35 mouse cellular contexts compared by ENCODE assay signal in the genomic region with DNA sequence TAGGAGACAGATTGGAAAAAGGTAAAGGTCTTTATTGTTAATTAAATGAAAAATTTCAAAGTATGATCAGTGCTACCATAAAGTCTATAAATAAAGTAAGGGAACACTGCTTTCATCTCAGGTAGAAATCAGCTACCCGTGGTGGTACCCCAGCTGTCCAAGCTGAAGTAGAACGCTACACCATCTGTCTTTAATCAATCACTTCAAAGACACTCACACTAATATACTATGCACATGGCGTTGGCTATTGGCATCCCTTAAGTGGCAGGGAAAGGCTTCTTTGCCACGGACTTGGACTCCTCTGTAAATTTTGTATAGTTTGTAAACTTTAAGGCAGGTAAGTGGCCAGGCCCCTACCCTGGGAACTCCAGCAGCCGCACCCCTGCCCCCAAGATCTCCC. TPM values are rescaled to one million over a fixed set of nuclear protein-coding genes. Genes with fewer than 3 reads are reported as not detected.
A peak's percentile ranks its signal among the peaks of the same experiment; 100 is the strongest.
DNase-seq lines count a peak whose midpoint lies in the region; ATAC-seq and TF ChIP-seq lines count a peak whose summit lies in the region.
"Had no signal": no experiment of that assay in that cellular context is flagged by ENCODE, and none has a peak within 500 bp of the region (broad histone marks: within the 10 kb centered on the region; RNA-seq: fewer than 3 reads in every experiment).

No protein-coding gene starts in this region.

- H3K4me1 ChIP-seq in hindbrain, embryonic 11.5 days (replicated peaks; ENCODE audit: control insufficient read depth, insufficient read depth, low read length) = no peaks in the 10 kb centered on the region
- no peaks in the 10 kb centered on the region for H3K4me1 ChIP-seq in hindbrain, postnatal 0 days (ENCODE audit: insufficient read depth, low read length)
- no peaks in the 10 kb centered on the region for H3K4me1 ChIP-seq in limb, embryonic 13.5 days
- no peaks in the 10 kb centered on the region for H3K4me1 ChIP-seq in forebrain, embryonic 15.5 days
- H3K4me1 ChIP-seq: embryonic facial prominence, embryonic 12.5 days; embryonic facial prominence, embryonic 15.5 days; forebrain, embryonic 12.5 days; hindbrain, embryonic 13.5 days had no signal

- no peak overlapping the region for H3K4me2 ChIP-seq in hindbrain, embryonic 11.5 days (replicated peaks; ENCODE audit: low read depth, low read length)
- H3K4me2 ChIP-seq in hindbrain, postnatal 0 days (ENCODE audit: low read depth, low read length) = no peak overlapping the region
- no peak overlapping the region for H3K4me2 ChIP-seq in limb, embryonic 13.5 days (replicated peaks)
- no peak overlapping the region for H3K4me2 ChIP-seq in forebrain, embryonic 15.5 days (replicated peaks)
- H3K4me2 ChIP-seq: embryonic facial prominence, embryonic 12.5 days; embryonic facial prominence, embryonic 15.5 days; forebrain, embryonic 12.5 days; heart, embryonic 11.5 days; hindbrain, embryonic 13.5 days had no signal

- no peaks in the 10 kb centered on the region for H3K36me3 ChIP-seq in hindbrain, embryonic 11.5 days (ENCODE audit: control insufficient read depth, insufficient read depth, low read length)
- H3K36me3 ChIP-seq in hindbrain, postnatal 0 days (ENCODE audit: insufficient read depth, low read length) = no peaks in the 10 kb centered on the region
- H3K36me3 ChIP-seq in limb, embryonic 13.5 days = no peaks in the 10 kb centered on the region
- no peaks in the 10 kb centered on the region for H3K36me3 ChIP-seq in forebrain, embryonic 15.5 days
- H3K36me3 ChIP-seq: embryonic facial prominence, embryonic 12.5 days; embryonic facial prominence, embryonic 15.5 days; forebrain, embryonic 12.5 days; G1E; hindbrain, embryonic 13.5 days had no signal

- no peak for DNase-seq in hindbrain, embryonic 11.5 days (ENCODE audit: low spot score)
- DNase-seq in hindbrain, postnatal 0 days (ENCODE audit: low spot score) = no peak
- peak; percentile 24 for DNase-seq in embryo, embryonic 10.5 days (ENCODE audit: low spot score)
- peak; percentile 16 for DNase-seq in forelimb bud, embryonic 11.5 days (ENCODE audit: low read depth, low spot score)
- DNase-seq in layer of hippocampus, postnatal 14 days (ENCODE audit: low spot score in 2 of 2) = no peak
- DNase-seq: adrenal gland, postnatal 10 days; adrenal gland, postnatal 36 days; B cell, adult 2 months; cerebellum, adult 18-20 months; cerebellum, adult 9-10 months; cerebellum, postnatal 14 days; gastrocnemius, adult 2 months; gastrocnemius, postnatal 14 days; heart, adult 11 months had no signal

- peak; percentile 19; the same call in 1 of the 2 replicates for ATAC-seq in hindbrain, embryonic 11.5 days (ENCODE audit: low FRiP score)
- ATAC-seq in hindbrain, postnatal 0 days = no peak
- peak; percentile 28; the same call in 1 of the 2 replicates for ATAC-seq in limb, embryonic 13.5 days (ENCODE audit: low FRiP score, low read depth)
- no peak for ATAC-seq in forebrain, embryonic 15.5 days (replicated peaks)
- ATAC-seq: forebrain, embryonic 16.5 days; inflammation-experienced regulatory T-cells, adult 6 months; intestine, embryonic 16.5 days; Patski had no signal

- no peak for TF ChIP-seq CTCF in hindbrain, postnatal 0 days (IDR thresholded peaks at IDR 0.05; ENCODE audit: low read depth)

- no peak overlapping the region for H3K9ac ChIP-seq in hindbrain, embryonic 11.5 days (ENCODE audit: low read depth, low read length)
- no peak overlapping the region for H3K9ac ChIP-seq in hindbrain, postnatal 0 days (replicated peaks; ENCODE audit: low read length)
- H3K9ac ChIP-seq in limb, embryonic 13.5 days = no peak overlapping the region
- no peak overlapping the region for H3K9ac ChIP-seq in forebrain, embryonic 15.5 days (replicated peaks)
- H3K9ac ChIP-seq: embryonic facial prominence, embryonic 12.5 days; embryonic facial prominence, embryonic 15.5 days; forebrain, embryonic 12.5 days; hindbrain, embryonic 13.5 days had no signal

- H3K9me3 ChIP-seq in hindbrain, embryonic 11.5 days (ENCODE audit: control insufficient read depth, low read length) = no peaks in the 10 kb centered on the region
- H3K9me3 ChIP-seq in hindbrain, postnatal 0 days (ENCODE audit: low read length) = no peaks in the 10 kb centered on the region
- no peaks in the 10 kb centered on the region for H3K9me3 ChIP-seq in limb, embryonic 13.5 days
- H3K9me3 ChIP-seq in forebrain, embryonic 15.5 days = no peaks in the 10 kb centered on the region
- H3K9me3 ChIP-seq: embryonic facial prominence, embryonic 12.5 days; embryonic facial prominence, embryonic 15.5 days; forebrain, embryonic 12.5 days; G1E; hindbrain, embryonic 13.5 days had no signal

- no peak overlapping the region for H3K4me3 ChIP-seq in hindbrain, embryonic 11.5 days (ENCODE audit: low read depth, low read length)
- H3K4me3 ChIP-seq in hindbrain, postnatal 0 days (ENCODE audit: low read length) = no peak overlapping the region
- no peak overlapping the region for H3K4me3 ChIP-seq in limb, embryonic 13.5 days
- H3K4me3 ChIP-seq in forebrain, embryonic 15.5 days = no peak overlapping the region
- H3K4me3 ChIP-seq: embryonic facial prominence, embryonic 12.5 days; embryonic facial prominence, embryonic 15.5 days; forebrain, embryonic 12.5 days; gastrocnemius, adult 2 months; hindbrain, embryonic 13.5 days had no signal

- no peak overlapping the region for H3K27ac ChIP-seq in hindbrain, embryonic 11.5 days (ENCODE audit: low read depth, low read length)
- no peak overlapping the region for H3K27ac ChIP-seq in hindbrain, postnatal 0 days
- no peak overlapping the region for H3K27ac ChIP-seq in limb, embryonic 13.5 days
- H3K27ac ChIP-seq in forebrain, embryonic 15.5 days (replicated peaks) = no peak overlapping the region
- H3K27ac ChIP-seq: embryonic facial prominence, embryonic 12.5 days; embryonic facial prominence, embryonic 15.5 days; forebrain, embryonic 12.5 days; gastrocnemius, adult 2 months; hindbrain, embryonic 13.5 days had no signal

- 64% methylated on average over 5 of the region's 5 CpGs for WGBS in hindbrain, embryonic 11.5 days
- WGBS in hindbrain, postnatal 0 days = 68% methylated on average over 5 of the region's 5 CpGs
- WGBS in limb, embryonic 13.5 days = 20% methylated on average over 5 of the region's 5 CpGs
- 75% methylated on average over 5 of the region's 5 CpGs for WGBS in forebrain, embryonic 15.5 days

- no peaks in the 10 kb centered on the region for H3K27me3 ChIP-seq in hindbrain, embryonic 11.5 days (ENCODE audit: control insufficient read depth, insufficient read depth, low read length)
- H3K27me3 ChIP-seq in hindbrain, postnatal 0 days (ENCODE audit: insufficient read depth, low read length) = no peaks in the 10 kb centered on the region
- H3K27me3 ChIP-seq in limb, embryonic 13.5 days = no peaks in the 10 kb centered on the region
- no peaks in the 10 kb centered on the region for H3K27me3 ChIP-seq in forebrain, embryonic 15.5 days
- H3K27me3 ChIP-seq: CH12.LX; embryonic facial prominence, embryonic 12.5 days; embryonic facial prominence, embryonic 15.5 days; forebrain, embryonic 12.5 days; hindbrain, embryonic 13.5 days; Patski had no signal

RNA-seq across cellular contexts. Expression of gene Gm15130, which starts 17.0 kb away (rescaled TPM):
- polyA plus RNA-seq in hindbrain, embryonic 11.5 days (2014; fragmentation: Nextera tagmentation; extraction: Ambion mirVana) = not detected in 2 replicates
- total RNA-seq in hindbrain, postnatal 0 days (2014; rRNA removed) = not detected in 2 replicates
- not detected in 2 replicates for polyA plus RNA-seq in hindbrain, postnatal 0 days (2015; fragmentation: Nextera tagmentation; extraction: Ambion mirVana)
- not detected in 2 replicates for polyA plus RNA-seq in limb, embryonic 13.5 days (2015; fragmentation: Nextera tagmentation; extraction: Ambion mirVana)
- not detected for total RNA-seq in layer of hippocampus, postnatal 14 days (2021)
- polyA plus RNA-seq in forebrain, embryonic 15.5 days (2015; fragmentation: Nextera tagmentation; extraction: Ambion mirVana) = not detected in 2 replicates
- total RNA-seq: adrenal gland, adult 18-20 months; adrenal gland, postnatal 10 days; adrenal gland, postnatal 36 days; CH12.LX; G1E; gastrocnemius, adult 2 months; gastrocnemius, postnatal 14 days; gastrocnemius, postnatal 4 days; heart, adult 8-10 months; heart, postnatal 25 days; hematopoietic stem cell, adult 5-6 weeks had no signal
- polyA plus RNA-seq: embryonic facial prominence, embryonic 12.5 days; embryonic facial prominence, embryonic 15.5 days; forebrain, embryonic 12.5 days; forebrain, embryonic 16.5 days; frontal cortex, adult 2 months; G1E; heart, embryonic 11.5 days; heart, embryonic 14.5 days; heart, postnatal 0 days; hindbrain, embryonic 13.5 days; inflammation-experienced regulatory T-cells, adult 6 months; intestine, embryonic 16.5 days; Patski had no signal

RNA-seq across cellular contexts. Expression of gene Gm13941, which starts 30.0 kb away (rescaled TPM):
- polyA plus RNA-seq in hindbrain, embryonic 11.5 days (2014; fragmentation: Nextera tagmentation; extraction: Ambion mirVana) = not detected in 2 replicates
- total RNA-seq in hindbrain, postnatal 0 days (2014; rRNA removed) = not detected in 2 replicates
- polyA plus RNA-seq in hindbrain, postnatal 0 days (2015; fragmentation: Nextera tagmentation; extraction: Ambion mirVana) = not detected in 2 replicates
- polyA plus RNA-seq in limb, embryonic 13.5 days (2015; fragmentation: Nextera tagmentation; extraction: Ambion mirVana) = not detected in 2 replicates
- not detected for total RNA-seq in layer of hippocampus, postnatal 14 days (2021)
- not detected in 2 replicates for polyA plus RNA-seq in forebrain, embryonic 15.5 days (2015; fragmentation: Nextera tagmentation; extraction: Ambion mirVana)
- total RNA-seq: adrenal gland, adult 18-20 months; adrenal gland, postnatal 10 days; adrenal gland, postnatal 36 days; CH12.LX; G1E; gastrocnemius, adult 2 months; gastrocnemius, postnatal 14 days; gastrocnemius, postnatal 4 days; heart, adult 8-10 months; heart, postnatal 25 days; hematopoietic stem cell, adult 5-6 weeks had no signal
- polyA plus RNA-seq: embryonic facial prominence, embryonic 12.5 days; embryonic facial prominence, embryonic 15.5 days; forebrain, embryonic 12.5 days; forebrain, embryonic 16.5 days; frontal cortex, adult 2 months; G1E; heart, embryonic 11.5 days; heart, embryonic 14.5 days; heart, postnatal 0 days; hindbrain, embryonic 13.5 days; inflammation-experienced regulatory T-cells, adult 6 months; intestine, embryonic 16.5 days; Patski had no signal

Comparison
In these comparisons a context has a peak if more than half of its experiments do, and no peak if none do; other contexts are left out.
1. ATAC-seq: peak in hindbrain, embryonic 11.5 days (single experiment) and limb, embryonic 13.5 days (single experiment); none in hindbrain, postnatal 0 days (single experiment) and forebrain, embryonic 15.5 days (single experiment).
2. DNase-seq: peak in embryo, embryonic 10.5 days (single experiment) and forelimb bud, embryonic 11.5 days (single experiment); none in hindbrain, embryonic 11.5 days (single experiment), hindbrain, postnatal 0 days (single experiment) and layer of hippocampus, postnatal 14 days (0 of 2).